Mouse (Mus musculus): Measurements from ENCODE around the gene Tbc1d13. TPM values are rescaled to one million over a fixed set of nuclear protein-coding genes. Genes with fewer than 3 reads are reported as not detected.
A peak's percentile ranks its signal among the peaks of the same experiment; 100 is the strongest.
"Not testable (repeated sequence)": the region's sequence is repeated elsewhere in the genome, so short reads cannot be mapped to it uniquely, and the experiment has no call there.

Gene Tbc1d13
- polyA plus RNA-seq, 1 experiment from 2014 or later = 5.2 TPM

DNA sequence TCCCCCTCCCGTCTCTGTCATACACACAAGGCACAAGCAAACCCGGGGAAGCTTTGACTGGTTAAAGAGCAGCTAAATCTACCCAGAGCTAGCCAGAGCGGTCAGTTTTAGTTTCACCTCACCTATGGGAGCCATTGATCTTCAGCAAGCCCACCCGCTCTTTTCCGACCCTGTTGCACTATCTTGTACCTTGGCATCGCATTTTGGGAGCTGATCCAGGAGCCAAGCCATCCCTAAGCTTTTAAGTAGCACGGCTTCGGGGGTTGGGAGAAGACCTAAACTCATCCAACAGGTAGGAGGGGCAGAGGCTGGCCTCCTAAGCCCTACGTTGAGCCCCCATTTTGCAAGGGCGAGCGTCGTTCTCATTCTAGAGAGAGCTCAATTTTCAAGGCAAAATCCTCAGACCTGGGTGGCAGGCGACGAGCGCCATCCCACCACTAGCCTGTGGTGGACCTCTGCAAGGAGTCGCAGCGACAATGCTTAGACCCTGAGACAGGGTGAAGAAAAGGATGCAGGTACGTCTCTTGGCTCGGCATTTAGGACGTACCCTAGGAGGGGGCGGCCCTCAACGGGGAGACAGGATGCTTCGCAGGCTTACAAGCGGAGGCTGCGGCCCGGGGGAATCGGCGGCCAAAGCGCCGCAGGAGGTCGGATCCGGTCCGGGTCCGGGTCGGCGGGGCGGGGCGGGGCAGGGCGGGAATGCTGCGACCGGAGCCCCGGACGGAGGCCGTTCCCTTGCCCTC, 9.6 kb upstream of the Tbc1d13 start:
- H3K9me3 ChIP-seq (ENCODE audit: control insufficient read depth, low read length) = no peaks in the 10 kb centered on the region
- peak overlapping the region; percentile 94 for H3K4me3 ChIP-seq (ENCODE audit: low read length)
- H3K9ac ChIP-seq (ENCODE audit: low read length) = peak overlapping the region; percentile 92
- no peaks in the 10 kb centered on the region for H3K27me3 ChIP-seq (ENCODE audit: control insufficient read depth, insufficient read depth, low read depth, low read length)
- H3K36me3 ChIP-seq (ENCODE audit: control insufficient read depth, insufficient read depth, low read length) = no peaks in the 10 kb centered on the region
- 1% methylated on average over 33 of the region's 44 CpGs for WGBS
- H3K4me1 ChIP-seq (replicated peaks; ENCODE audit: control insufficient read depth, insufficient read depth, low read length) = peaks cover 17% of the 10 kb centered on the region
- peak overlapping the region; percentile 80 for H3K4me2 ChIP-seq (ENCODE audit: low read depth, low read length)
- ATAC-seq (ENCODE audit: low read depth) = peak; percentile 69; the same call in 1 of the 2 replicates
- peak overlapping the region; percentile 94 for H3K27ac ChIP-seq (ENCODE audit: low read length)

DNA sequence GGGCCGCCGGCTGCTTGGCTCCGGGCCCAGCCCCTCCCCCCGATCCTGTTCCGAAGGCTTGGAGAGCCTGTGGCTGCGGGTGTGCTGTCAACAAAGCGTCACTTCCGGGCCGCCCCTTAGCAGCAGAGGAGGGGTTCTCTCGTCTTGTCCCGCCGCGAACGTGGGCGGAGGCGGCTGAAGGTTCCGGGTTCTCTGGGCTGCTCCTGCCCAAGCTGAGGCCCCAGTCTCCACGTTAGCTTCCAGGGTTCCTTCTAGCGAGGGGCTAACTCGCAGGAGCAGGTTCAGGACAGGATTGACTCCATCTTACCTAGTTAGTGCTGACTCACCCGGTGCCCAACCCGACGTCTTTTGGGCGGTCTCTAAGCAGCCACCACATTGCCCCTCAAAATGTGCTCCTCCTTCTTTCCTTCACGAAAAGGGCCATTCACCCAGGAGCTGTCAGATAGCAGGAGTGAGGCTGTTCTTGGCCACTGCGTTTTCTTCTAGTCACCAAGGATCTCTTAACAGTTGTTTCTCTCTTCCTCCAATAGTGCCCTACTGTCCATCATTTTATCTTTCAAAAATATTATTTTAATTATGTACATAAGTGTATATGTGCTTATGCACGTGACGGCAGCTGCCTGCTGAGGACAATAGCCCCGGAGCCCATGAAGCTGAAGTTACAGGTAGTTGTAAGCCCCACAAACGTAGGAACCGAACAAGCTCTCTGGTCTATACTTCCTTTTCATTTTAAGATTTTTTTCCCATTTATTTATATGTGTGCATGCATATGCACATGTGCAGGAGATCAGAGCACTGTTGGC, 8.9 kb upstream of the Tbc1d13 start, which contains the start of gene Zer1:
Gene Zer1 (minus strand): TSS at position 114 of the 803 bp plus-strand sequence.
- Histone ChIP-seq H3K36me3 (ENCODE audit: control insufficient read depth, insufficient read depth, low read length) (no peaks in the 10 kb centered on the region), H3K9ac (ENCODE audit: low read length) (peak within 1 kb of the TSS; percentile 92), H3K9me3 (ENCODE audit: control insufficient read depth, low read length) (no peaks in the 10 kb centered on the region), H3K27ac (ENCODE audit: low read length) (peak within 1 kb of the TSS; percentile 94), H3K4me2 (ENCODE audit: low read depth, low read length) (peak within 1 kb of the TSS; percentile 80), H3K27me3 (ENCODE audit: control insufficient read depth, insufficient read depth, low read depth, low read length) (no peaks in the 10 kb centered on the region), H3K4me1 (replicated peaks; ENCODE audit: control insufficient read depth, insufficient read depth, low read length) (peaks cover 17% of the 10 kb centered on the region), H3K4me3 (ENCODE audit: low read length) (peak within 1 kb of the TSS; percentile 94)
- peak; percentile 98 for ATAC-seq (ENCODE audit: low read depth)
- 9% methylated on average over 31 of the region's 31 CpGs for WGBS

DNA sequence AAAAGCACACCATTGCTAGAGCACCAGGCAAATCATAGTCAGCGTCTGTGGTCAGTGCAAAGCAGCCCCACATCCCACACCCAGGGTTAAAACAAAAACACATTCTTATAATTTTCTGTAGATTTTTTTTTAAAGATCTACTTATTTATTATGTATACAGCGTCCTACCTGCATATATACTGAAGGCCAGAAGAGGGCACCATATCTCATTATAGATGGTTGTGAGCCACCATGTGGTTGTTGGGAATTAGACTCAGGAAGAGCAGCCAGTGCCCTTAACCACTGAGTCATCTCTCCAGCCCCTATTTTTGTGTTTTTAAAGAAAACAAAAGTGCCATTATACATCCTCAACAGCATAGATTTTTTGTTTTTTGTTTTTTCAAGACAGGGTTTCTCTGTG, 4.8 kb upstream of the Tbc1d13 start:
- H3K36me3 ChIP-seq (ENCODE audit: control insufficient read depth, insufficient read depth, low read length) = no peaks in the 10 kb centered on the region
- H3K9me3 ChIP-seq (ENCODE audit: control insufficient read depth, low read length) = no peaks in the 10 kb centered on the region
- no peak for ATAC-seq (ENCODE audit: low read depth)
- H3K27ac ChIP-seq (ENCODE audit: low read length) = no peak overlapping the region
- H3K4me3 ChIP-seq (ENCODE audit: low read length) = no peak overlapping the region
- no peaks in the 10 kb centered on the region for H3K27me3 ChIP-seq (ENCODE audit: control insufficient read depth, insufficient read depth, low read depth, low read length)
- 33% methylated on average over 2 of the region's 2 CpGs for WGBS
- no peak overlapping the region for H3K4me2 ChIP-seq (ENCODE audit: low read depth, low read length)
- H3K9ac ChIP-seq (ENCODE audit: low read length) = no peak overlapping the region
- peaks cover 11% of the 10 kb centered on the region for H3K4me1 ChIP-seq (replicated peaks; ENCODE audit: control insufficient read depth, insufficient read depth, low read length)

DNA sequence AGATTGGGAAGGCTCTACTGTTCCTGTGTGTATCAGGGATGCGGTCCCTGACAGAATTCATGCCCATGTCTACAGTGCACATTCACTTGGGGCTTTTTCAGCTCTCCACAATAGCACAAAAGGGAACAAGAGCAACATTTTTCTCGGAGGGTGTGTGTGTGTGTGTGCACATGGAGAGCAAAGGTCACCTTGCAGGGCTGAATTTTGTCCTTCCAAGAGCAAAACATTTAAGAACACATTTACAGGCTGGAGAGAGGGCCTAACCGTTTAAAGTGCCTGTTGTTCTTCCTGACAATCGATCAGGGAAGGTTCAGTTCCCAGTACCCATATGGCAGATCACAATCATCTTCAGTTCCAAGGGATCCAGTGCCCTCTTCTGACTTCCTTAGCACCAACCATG, 3.4 kb upstream of the Tbc1d13 start:
- Histone ChIP-seq H3K4me1 (replicated peaks; ENCODE audit: control insufficient read depth, insufficient read depth, low read length) (peaks cover 12% of the 10 kb centered on the region), H3K4me2 (ENCODE audit: low read depth, low read length) (no peak overlapping the region), H3K9ac (ENCODE audit: low read length) (no peak overlapping the region), H3K36me3 (ENCODE audit: control insufficient read depth, insufficient read depth, low read length) (no peaks in the 10 kb centered on the region), H3K4me3 (ENCODE audit: low read length) (no peak overlapping the region), H3K9me3 (ENCODE audit: control insufficient read depth, low read length) (no peaks in the 10 kb centered on the region), H3K27ac (ENCODE audit: low read length) (no peak overlapping the region), H3K27me3 (ENCODE audit: control insufficient read depth, insufficient read depth, low read depth, low read length) (no peaks in the 10 kb centered on the region)
- no peak for ATAC-seq (ENCODE audit: low read depth)
- WGBS = 70% methylated on average over 4 of the region's 4 CpGs

DNA sequence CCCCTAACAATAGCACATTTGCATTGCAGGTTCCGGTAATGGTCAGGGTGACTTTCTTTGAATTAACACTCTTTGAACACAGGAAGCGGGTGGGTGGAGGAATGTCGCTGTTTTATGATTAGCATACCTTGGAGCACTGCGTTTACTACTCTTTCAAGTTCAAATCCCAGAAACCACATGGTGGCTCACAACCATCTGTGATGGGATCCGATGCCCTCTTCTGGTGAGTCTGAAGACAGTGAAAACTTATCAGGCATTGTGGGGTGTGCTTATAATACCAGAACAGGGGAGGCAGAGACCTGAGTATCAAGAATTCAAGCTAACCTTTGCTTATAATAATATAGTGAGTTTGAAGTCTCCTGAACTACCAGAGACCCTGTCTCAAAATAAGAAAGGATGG, 2.3 kb upstream of the Tbc1d13 start:
- H3K4me1 ChIP-seq (replicated peaks; ENCODE audit: control insufficient read depth, insufficient read depth, low read length) = peaks cover 11% of the 10 kb centered on the region
- H3K27me3 ChIP-seq (ENCODE audit: control insufficient read depth, insufficient read depth, low read depth, low read length); H3K27ac ChIP-seq (ENCODE audit: low read length); H3K4me2 ChIP-seq (ENCODE audit: low read depth, low read length); ATAC-seq (ENCODE audit: low read depth); H3K36me3 ChIP-seq (ENCODE audit: control insufficient read depth, insufficient read depth, low read length); H3K9ac ChIP-seq (ENCODE audit: low read length); H3K9me3 ChIP-seq (ENCODE audit: control insufficient read depth, low read length); H3K4me3 ChIP-seq (ENCODE audit: low read length): not testable (repeated sequence)
- 54% methylated on average over 5 of the region's 5 CpGs for WGBS

DNA sequence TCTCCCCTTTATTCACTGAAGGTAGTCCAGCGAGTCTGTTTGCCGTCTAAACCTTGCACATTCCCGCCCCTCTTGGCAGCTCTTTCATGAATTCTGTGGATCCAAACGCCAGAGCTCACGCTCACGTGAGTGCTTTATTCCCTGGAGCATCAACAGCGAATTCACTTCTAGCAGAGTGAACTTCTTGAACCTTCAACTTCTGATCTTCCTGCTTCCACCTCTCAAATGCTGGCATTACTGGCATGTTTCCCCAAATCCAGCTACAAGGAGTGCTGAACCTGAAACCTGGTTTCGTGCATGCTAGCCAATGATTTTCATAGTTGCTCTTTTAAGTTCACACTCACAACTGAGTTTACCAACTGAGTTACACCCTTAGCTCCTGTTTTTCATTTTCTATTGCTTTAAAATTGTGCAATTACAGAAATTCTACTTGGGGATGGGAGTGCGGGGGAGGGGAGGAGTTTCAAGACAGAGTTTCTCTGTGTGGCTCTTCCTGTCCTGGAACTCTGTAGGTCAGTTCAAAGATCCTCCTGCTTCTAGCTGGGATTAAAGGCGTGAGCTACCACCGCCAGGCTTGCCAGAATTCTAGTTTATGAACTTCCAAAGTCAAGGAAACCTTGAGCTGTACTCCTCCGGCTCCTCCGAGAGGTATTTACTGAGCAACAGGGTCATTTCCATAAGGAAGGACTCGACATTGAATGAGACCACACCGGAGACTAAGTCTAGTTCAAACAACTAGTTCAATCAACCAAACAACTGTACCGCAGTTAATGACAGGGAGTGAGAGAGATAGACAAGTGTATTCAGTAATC, 539 bp upstream of the Tbc1d13 start:
- Histone ChIP-seq H3K9ac (ENCODE audit: low read length) (peak overlapping the region; percentile 92), H3K9me3 (ENCODE audit: control insufficient read depth, low read length) (no peaks in the 10 kb centered on the region), H3K4me2 (ENCODE audit: low read depth, low read length) (peak overlapping the region; percentile 73), H3K36me3 (ENCODE audit: control insufficient read depth, insufficient read depth, low read length) (peaks cover 10% of the 10 kb centered on the region), H3K4me1 (replicated peaks; ENCODE audit: control insufficient read depth, insufficient read depth, low read length) (peaks cover 11% of the 10 kb centered on the region), H3K27ac (ENCODE audit: low read length) (peak overlapping the region; percentile 80), H3K27me3 (ENCODE audit: control insufficient read depth, insufficient read depth, low read depth, low read length) (no peaks in the 10 kb centered on the region), H3K4me3 (ENCODE audit: low read length) (peak overlapping the region; percentile 97)
- WGBS = 17% methylated on average over 16 of the region's 16 CpGs
- peak; percentile 29; the same call in 1 of the 2 replicates for ATAC-seq (ENCODE audit: low read depth)

DNA sequence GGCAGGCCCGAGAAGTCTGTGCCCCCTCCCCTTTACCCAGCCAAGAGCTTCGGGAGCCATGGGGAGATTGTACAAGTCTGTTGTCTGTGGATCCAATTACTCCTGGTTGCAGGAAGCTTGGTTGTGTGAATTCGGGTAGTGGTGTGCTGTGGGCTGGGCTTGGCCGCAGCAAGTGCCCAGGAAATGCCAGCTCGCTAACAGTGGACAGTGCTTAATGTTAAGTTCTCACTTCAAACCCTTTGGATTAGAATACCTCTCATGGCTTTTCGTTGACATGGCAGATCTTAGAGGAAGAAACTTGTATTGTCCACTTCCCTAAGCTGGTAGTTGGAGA, 799 bp downstream of the Tbc1d13 start:
- H3K9ac ChIP-seq (ENCODE audit: low read length) = peak overlapping the region; percentile 92
- peak overlapping the region; percentile 97 for H3K4me3 ChIP-seq (ENCODE audit: low read length)
- H3K4me1 ChIP-seq (replicated peaks; ENCODE audit: control insufficient read depth, insufficient read depth, low read length) = peaks cover 11% of the 10 kb centered on the region
- no peaks in the 10 kb centered on the region for H3K27me3 ChIP-seq (ENCODE audit: control insufficient read depth, insufficient read depth, low read depth, low read length)
- 9% methylated on average over 6 of the region's 6 CpGs for WGBS
- peak overlapping the region; percentile 73 for H3K4me2 ChIP-seq (ENCODE audit: low read depth, low read length)
- ATAC-seq (ENCODE audit: low read depth) = no peak
- peak overlapping the region; percentile 80 for H3K27ac ChIP-seq (ENCODE audit: low read length)
- H3K36me3 ChIP-seq (ENCODE audit: control insufficient read depth, insufficient read depth, low read length) = peaks cover 12% of the 10 kb centered on the region
- H3K9me3 ChIP-seq (ENCODE audit: control insufficient read depth, low read length) = no peaks in the 10 kb centered on the region

DNA sequence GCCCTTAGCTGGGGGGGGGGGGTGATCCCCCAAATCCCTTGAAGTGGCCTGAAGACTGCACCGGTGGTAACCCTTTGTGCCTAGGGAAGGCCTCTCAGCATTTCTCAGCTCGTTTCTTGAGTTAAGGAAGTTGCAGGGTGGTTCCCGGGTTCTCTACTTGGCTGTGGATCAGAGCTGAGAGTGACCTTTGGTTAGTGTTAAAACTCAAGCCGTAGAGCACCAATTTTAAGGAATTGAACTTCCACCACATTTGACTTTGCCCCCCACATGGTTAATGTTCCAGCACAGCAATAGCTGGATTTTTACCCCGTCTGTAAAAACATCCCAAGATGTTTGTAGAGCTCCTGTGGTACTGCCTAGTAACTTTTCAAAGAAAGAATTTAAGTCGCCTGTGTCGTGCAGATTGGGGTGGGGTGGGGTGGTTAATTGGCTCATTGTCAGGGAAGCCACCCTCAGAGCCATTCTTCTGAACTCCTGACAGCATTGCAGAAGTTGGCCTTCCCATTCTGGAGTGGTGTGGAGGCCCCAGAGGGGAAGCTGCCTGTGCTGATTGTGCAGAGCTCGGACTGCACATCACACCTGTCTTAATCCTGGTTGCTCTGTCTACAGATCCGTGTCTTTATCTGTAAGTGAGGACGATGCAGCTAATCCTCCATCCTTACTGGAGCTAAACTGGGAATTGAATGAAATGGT, 1.5 kb downstream of the Tbc1d13 start:
- Histone ChIP-seq H3K27me3 (ENCODE audit: control insufficient read depth, insufficient read depth, low read depth, low read length) (no peaks in the 10 kb centered on the region), H3K27ac (ENCODE audit: low read length) (peak overlapping the region; percentile 13; the same call in 1 of the 2 replicates), H3K4me1 (replicated peaks; ENCODE audit: control insufficient read depth, insufficient read depth, low read length) (peaks cover 11% of the 10 kb centered on the region), H3K9me3 (ENCODE audit: control insufficient read depth, low read length) (no peaks in the 10 kb centered on the region), H3K4me3 (ENCODE audit: low read length) (peak overlapping the region; percentile 97), H3K36me3 (ENCODE audit: control insufficient read depth, insufficient read depth, low read length) (peaks cover 12% of the 10 kb centered on the region), H3K9ac (ENCODE audit: low read length) (peak overlapping the region; percentile 92; the same call in 1 of the 2 replicates), H3K4me2 (ENCODE audit: low read depth, low read length) (peak overlapping the region; percentile 73)
- no peak for ATAC-seq (ENCODE audit: low read depth)
- 57% methylated on average over 10 of the region's 10 CpGs for WGBS
